Mouse (Mus musculus) stomach, embryonic 14.5 days (tissue): ENCODE data around the gene 3100002H09Rik. TPM values are rescaled to one million over a fixed set of nuclear protein-coding genes. Genes with fewer than 3 reads are reported as not detected.

ENCODE experiments used
- ATAC-seq: fragments of 200-750 bp; cut with Nextera tagmentation; 2 replicates; pipeline ENCODE4 v1.8.0; 2017; ENCODE audit warnings: low read depth, moderate TSS enrichment; ENCODE audit not compliant: insufficient number of reproducible peaks, insufficient read depth, low FRiP score
- H3K27ac ChIP-seq: fragments of 300-500 bp; sonication (generic); 2 replicates; pipeline ENCODE4 v1.5.1; 2014; ENCODE audit warnings: mild to moderate bottlenecking, low read length, moderate library complexity, mixed read lengths
- H3K27me3 ChIP-seq: fragments of 300-500 bp; sonication (generic); 2 replicates; pipeline ENCODE4 v1.6.1; 2014; ENCODE audit warnings: low read length, control low read depth, mixed read lengths; ENCODE audit not compliant: control insufficient read depth, insufficient read depth
- H3K36me3 ChIP-seq: fragments of 300-500 bp; sonication (generic); 2 replicates; pipeline ENCODE4 v1.6.1; 2014; ENCODE audit warnings: mild to moderate bottlenecking, control low read depth, low read length, moderate library complexity, mixed read lengths; ENCODE audit not compliant: control insufficient read depth, insufficient read depth
- H3K4me1 ChIP-seq: fragments of 300-500 bp; sonication (generic); 2 replicates; pipeline ENCODE4 v1.6.1; 2014; ENCODE audit warnings: low read length, control low read depth, mixed read lengths; ENCODE audit not compliant: control insufficient read depth, insufficient read depth
- H3K4me2 ChIP-seq: fragments of 300-500 bp; sonication (generic); replicated peaks from 2 replicates; pipeline ENCODE4 v1.6.1; 2014; ENCODE audit warnings: low read depth, low read length, control low read depth
- H3K4me3 ChIP-seq: fragments of 300-500 bp; sonication (generic); 2 replicates; pipeline ENCODE4 v1.5.1; 2014; ENCODE audit warnings: low read depth, low read length, control low read depth
- H3K9ac ChIP-seq: fragments of 300-500 bp; sonication (generic); replicated peaks from 2 replicates; pipeline ENCODE4 v1.6.1; 2014; ENCODE audit warnings: low read depth, mild to moderate bottlenecking, control low read depth, low read length, moderate library complexity, mixed read lengths
- H3K9me3 ChIP-seq: fragments of 300-500 bp; sonication (generic); 2 replicates; pipeline ENCODE4 v1.6.1; 2016; ENCODE audit warnings: low read depth, low read length, control low read depth; ENCODE audit not compliant: control insufficient read depth
- WGBS: fragments of 180-500 bp; shearing (Covaris S2); extraction: QIAGEN DNeasy Blood & Tissue Kit; methylation state at CpG from one replicate; pipeline ENCODE4 v1.1.7; 2014; 5-methylcytosine and 5-hydroxymethylcytosine counted together
- polyA plus RNA-seq: library from polyadenylated mRNA; unstranded; fragments of >200 nt; fragmentation: Nextera tagmentation; extraction: Ambion mirVana; gene quantifications from 2 replicates; pipeline ENCODE4 v1.2.1, GENCODE M21; 2014

3100002H09Rik gene
- polyA plus RNA-seq, result 0.29 TPM in 1 of 2 replicates, not detected in the other

DNA sequence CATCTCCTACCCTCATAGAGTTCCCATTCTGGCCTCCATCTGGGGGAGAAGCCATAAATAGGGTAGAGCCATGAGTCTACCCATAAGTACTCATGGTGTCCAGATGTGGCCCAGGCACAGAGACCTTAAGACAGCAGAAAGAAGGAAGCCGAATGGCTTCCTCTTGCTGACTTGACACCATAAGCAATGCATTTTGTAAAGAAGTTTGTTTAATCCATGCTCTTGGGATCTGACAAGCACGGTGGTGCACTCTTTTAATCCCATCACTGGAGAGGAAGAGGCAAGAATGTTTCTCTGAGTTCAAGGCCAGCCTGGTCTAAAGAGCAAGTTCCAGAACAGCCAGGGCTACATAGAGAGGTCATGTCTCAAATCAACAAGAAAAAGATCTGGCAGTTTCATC, at the start of gene 3100002H09Rik:
TSS of gene 3100002H09Rik (minus strand) at position 101 of the 400 bp plus-strand sequence.
- Histone ChIP-seq H3K9me3 (no peaks in the 10 kb centered on the region), H3K36me3 (no peaks in the 10 kb centered on the region), H3K4me1 (no peaks in the 10 kb centered on the region), H3K9ac (no peak within 1 kb of the TSS), H3K27me3 (no peaks in the 10 kb centered on the region), H3K4me3 (no peak within 1 kb of the TSS), H3K4me2 (no peak within 1 kb of the TSS), H3K27ac (no peak within 1 kb of the TSS)
- 69% methylated on average over 2 of the region's 2 CpGs for WGBS
- ATAC-seq, result no peak

DNA sequence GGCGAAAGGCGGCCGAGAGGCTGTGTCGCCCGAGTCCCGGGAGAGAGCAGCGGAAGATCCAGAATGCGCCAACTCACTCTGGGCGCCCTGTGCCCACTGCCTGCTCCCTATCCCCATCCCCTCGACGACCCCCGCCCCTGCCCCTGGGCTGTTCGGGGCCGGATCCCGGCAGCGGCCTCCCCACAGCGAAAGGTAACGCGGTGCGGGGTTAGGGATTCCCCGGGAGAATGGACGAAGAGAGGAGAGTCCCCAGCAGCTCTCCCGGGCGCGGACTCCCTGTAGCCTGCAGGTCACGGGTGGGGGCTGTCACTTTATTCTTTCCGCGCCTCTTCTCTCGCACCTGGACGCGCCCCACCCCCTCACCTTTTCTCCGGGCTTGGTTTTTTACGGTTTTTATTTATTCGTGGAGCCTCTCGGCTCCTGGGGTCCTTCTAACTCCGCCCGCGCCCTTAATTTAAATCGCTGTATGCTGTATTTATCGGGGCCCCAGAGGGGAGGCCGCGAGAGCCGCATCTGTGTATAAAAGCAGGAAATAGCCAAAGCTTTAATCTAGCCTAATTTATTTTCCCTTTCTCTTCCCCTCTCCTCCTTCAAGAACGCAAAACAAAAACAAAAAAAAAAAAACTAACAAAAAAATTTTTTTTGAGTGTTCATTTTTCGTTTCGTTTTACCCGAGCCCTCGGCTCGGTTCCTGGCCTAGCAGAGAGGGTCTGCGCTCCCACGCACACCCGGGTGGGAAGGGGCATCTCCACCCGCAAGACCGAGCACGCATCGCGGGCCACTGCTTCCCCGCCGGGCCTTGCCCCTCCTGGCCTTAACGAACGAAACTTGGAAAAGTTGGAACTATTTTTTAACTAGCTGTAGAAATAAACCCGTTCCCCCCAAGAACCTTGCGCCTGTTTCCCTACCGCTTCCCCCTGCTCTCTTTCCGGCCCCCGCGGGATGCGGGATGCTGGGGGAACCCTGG, 48.9 kb upstream of the 3100002H09Rik start:
- Histone ChIP-seq H3K9me3 (no peaks in the 10 kb centered on the region), H3K27ac (no peak overlapping the region), H3K4me1 (peaks cover 13% of the 10 kb centered on the region; the same call in 1 of the 2 replicates), H3K27me3 (peaks cover 59% of the 10 kb centered on the region), H3K9ac (no peak overlapping the region), H3K36me3 (no peaks in the 10 kb centered on the region), H3K4me2 (peak overlapping the region; percentile 10; the same call in 1 of the 2 replicates), H3K4me3 (0 out of 2 replicates have a peak overlapping the region, but pooled peaks have one; percentile 9)
- no peak for ATAC-seq
- WGBS, result 2% methylated on average over 68 of the region's 68 CpGs

GRCm38 (mm10) chr4:124658412-124658851, 47.8 kb upstream of the 3100002H09Rik start:
- no peak for ATAC-seq
- H3K9ac ChIP-seq, result no peak overlapping the region
- no peaks in the 10 kb centered on the region for H3K36me3 ChIP-seq
- peak overlapping the region; percentile 93; the same call in 1 of the 2 replicates for H3K4me2 ChIP-seq
- no peaks in the 10 kb centered on the region for H3K9me3 ChIP-seq
- H3K4me1 ChIP-seq, result peaks cover 13% of the 10 kb centered on the region; the same call in 1 of the 2 replicates
- peaks cover 60% of the 10 kb centered on the region for H3K27me3 ChIP-seq
- H3K27ac ChIP-seq, result no peak overlapping the region
- WGBS, result 2% methylated on average over 39 of the region's 39 CpGs
- peak overlapping the region; percentile 62 for H3K4me3 ChIP-seq

DNA sequence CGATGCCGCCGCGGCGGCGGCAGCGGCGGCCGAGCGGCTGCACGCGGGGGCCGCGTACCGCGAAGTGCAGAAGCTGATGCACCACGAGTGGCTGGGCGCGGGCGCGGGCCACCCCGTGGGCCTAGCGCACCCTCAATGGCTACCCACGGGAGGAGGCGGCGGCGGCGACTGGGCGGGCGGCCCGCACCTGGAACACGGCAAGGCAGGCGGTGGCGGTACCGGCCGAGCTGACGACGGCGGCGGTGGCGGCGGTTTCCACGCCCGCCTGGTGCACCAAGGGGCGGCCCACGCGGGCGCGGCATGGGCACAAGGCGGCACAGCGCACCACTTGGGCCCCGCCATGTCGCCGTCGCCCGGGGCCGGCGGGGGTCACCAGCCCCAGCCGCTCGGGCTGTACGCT, 47.2 kb upstream of the 3100002H09Rik start:
- Histone ChIP-seq H3K4me3 (peak overlapping the region; percentile 62), H3K27ac (no peak overlapping the region), H3K36me3 (no peaks in the 10 kb centered on the region), H3K9ac (no peak overlapping the region; the same call in 1 of the 2 replicates), H3K27me3 (peaks cover 60% of the 10 kb centered on the region), H3K4me2 (peak overlapping the region; percentile 93), H3K4me1 (peaks cover 13% of the 10 kb centered on the region; the same call in 1 of the 2 replicates), H3K9me3 (no peaks in the 10 kb centered on the region)
- ATAC-seq, result peak; percentile 24; the same call in 1 of the 2 replicates
- 0% methylated on average over 46 of the region's 61 CpGs for WGBS

DNA sequence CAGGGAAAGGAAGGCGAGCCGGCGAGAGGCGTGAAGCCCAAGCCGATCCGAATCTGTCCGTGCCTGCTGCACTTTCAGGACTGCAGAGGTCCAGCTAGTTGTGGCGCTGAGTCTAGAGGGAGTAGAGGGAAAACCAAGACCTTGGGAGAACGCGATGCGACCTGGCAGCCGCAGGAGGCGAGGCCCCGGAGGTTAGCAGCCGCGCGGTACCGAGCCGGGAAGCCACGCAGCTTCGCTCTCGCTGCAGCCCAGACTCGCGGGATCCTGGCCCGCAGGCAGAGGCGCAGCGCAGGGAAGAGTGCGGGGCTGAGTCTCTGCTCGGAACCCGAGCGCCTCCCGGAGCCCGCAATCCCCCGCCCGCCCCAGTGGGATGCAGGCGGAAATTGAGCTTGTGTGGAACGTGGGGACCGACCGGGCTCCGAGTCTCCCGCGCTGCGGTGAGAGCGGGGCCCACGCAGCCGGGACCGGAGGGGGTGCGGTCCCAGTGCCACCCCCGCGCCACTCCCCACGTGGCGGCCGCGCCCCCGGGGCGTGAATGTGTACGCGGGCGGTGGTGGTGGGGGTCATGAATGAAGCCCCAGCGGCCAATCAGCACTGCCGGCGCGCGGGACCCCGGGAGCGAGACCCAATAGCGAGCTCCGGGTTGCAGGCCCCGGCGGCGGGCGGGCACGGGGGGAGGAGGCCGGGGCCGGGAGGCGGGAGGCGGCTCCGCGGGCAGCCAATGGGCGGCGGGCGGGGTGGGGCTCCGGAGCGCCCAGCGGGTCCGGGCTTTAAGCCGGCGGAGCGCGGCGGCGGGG, 46.4 kb upstream of the 3100002H09Rik start:
- WGBS, result under 1% methylated on average over 79 of the region's 92 CpGs
- ATAC-seq, result peak; percentile 91
- no peaks in the 10 kb centered on the region for H3K9me3 ChIP-seq
- no peaks in the 10 kb centered on the region for H3K36me3 ChIP-seq
- H3K4me1 ChIP-seq, result peaks cover 13% of the 10 kb centered on the region; the same call in 1 of the 2 replicates
- no peak overlapping the region; the same call in 1 of the 2 replicates for H3K9ac ChIP-seq
- H3K4me2 ChIP-seq, result peak overlapping the region; percentile 93
- H3K27me3 ChIP-seq, result peaks cover 57% of the 10 kb centered on the region
- no peak overlapping the region for H3K27ac ChIP-seq
- peak overlapping the region; percentile 62 for H3K4me3 ChIP-seq

- no peak within 1 kb of the TSS for H3K27ac ChIP-seq
- peak within 1 kb of the TSS; percentile 62 for H3K4me3 ChIP-seq
- H3K36me3 ChIP-seq, result no peaks in the 10 kb centered on the region
- H3K9me3 ChIP-seq, result no peaks in the 10 kb centered on the region
- peak within 1 kb of the TSS; percentile 93 for H3K4me2 ChIP-seq
- WGBS, result 1% methylated on average over 15 of the region's 15 CpGs
- peaks cover 54% of the 10 kb centered on the region for H3K27me3 ChIP-seq
- H3K9ac ChIP-seq, result no peak within 1 kb of the TSS; the same call in 1 of the 2 replicates
- peaks cover 13% of the 10 kb centered on the region; the same call in 1 of the 2 replicates for H3K4me1 ChIP-seq
- no peak for ATAC-seq
These were observed 45.9 kb upstream of the 3100002H09Rik start, which contains the start of gene Pou3f1 for GRCm38 (mm10) chr4:124656518-124656853. TSS of gene Pou3f1 (plus strand) at chr4:124656807.

DNA sequence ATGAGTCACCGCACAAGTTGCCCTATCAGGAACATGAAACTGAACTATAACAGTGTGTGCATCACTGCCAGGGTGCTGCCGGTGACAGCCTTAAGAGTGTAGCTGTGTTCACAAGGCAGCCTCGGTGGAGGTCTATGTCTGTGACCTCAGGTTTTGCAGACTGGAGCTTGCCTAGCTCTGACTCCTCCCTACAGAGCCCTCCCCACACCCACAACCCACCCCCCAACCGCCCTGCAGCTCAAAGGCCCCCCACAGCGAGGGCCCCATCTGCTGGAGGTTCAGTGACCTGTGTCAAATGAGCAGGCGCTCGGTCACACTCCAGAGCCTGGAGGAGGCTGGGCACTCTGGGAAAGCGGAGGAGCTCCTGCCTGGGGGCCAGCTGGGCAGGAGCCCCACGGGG, 42.3 kb upstream of the 3100002H09Rik start:
- Histone ChIP-seq H3K4me2 (no peak overlapping the region), H3K4me1 (peaks cover 9% of the 10 kb centered on the region; the same call in 1 of the 2 replicates), H3K27ac (no peak overlapping the region), H3K9ac (no peak overlapping the region), H3K4me3 (no peak overlapping the region), H3K27me3 (peaks cover 28% of the 10 kb centered on the region), H3K9me3 (no peaks in the 10 kb centered on the region), H3K36me3 (no peaks in the 10 kb centered on the region)
- no peak for ATAC-seq
- WGBS, result 8% methylated on average over 9 of the region's 9 CpGs

GRCm38 (mm10) chr4:124647909-124648308, 37.3 kb upstream of the 3100002H09Rik start:
- 35% methylated on average over 5 of the region's 5 CpGs for WGBS
- no peak overlapping the region for H3K4me3 ChIP-seq
- no peak overlapping the region for H3K9ac ChIP-seq
- H3K9me3 ChIP-seq, result no peaks in the 10 kb centered on the region
- H3K4me1 ChIP-seq, result 0 out of 2 replicates have a peak, but pooled peaks cover 7% of the 10 kb centered on the region
- ATAC-seq, result no peak
- no peaks in the 10 kb centered on the region for H3K36me3 ChIP-seq
- H3K27me3 ChIP-seq, result no peaks in the 10 kb centered on the region
- no peak overlapping the region for H3K27ac ChIP-seq
- H3K4me2 ChIP-seq, result no peak overlapping the region
